Mouse (Mus musculus): ENCODE data around the gene Kmt2d.

DNA sequence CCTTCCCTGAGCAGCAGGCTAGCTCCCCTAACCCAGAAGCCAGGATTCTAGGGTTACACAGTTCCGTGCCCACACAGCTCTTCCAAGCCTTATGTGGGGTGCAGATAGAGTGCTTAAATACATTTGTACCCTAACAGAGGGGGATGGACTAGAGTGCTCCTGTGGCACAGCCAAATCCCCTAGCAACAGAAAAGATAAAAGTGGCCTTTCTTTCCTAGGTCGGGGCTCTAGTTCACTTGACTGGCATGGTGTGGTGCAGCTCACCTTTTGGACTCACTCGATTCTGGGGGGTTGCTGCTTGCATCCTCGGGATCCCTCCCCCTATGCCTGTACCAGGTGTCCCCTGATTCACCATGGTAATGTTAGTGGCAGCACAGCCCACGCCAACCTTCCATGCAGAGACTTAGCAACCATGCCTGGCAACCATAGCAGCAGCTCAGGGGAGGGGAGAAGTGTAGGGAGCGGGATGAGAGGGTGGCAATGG lies 62.3 kb downstream of the Kmt2d start:
- TF ChIP-seq POLR2A (IDR thresholded peaks at IDR 0.05; ENCODE audit: low read depth, low read length) (no peak), CTCF (conservative IDR thresholded peaks at IDR 0.05; ENCODE audit: insufficient read depth, insufficient read length, low read depth, low read length) (no peak)

Measured in kidney, adult 2 months (tissue).